Mouse (Mus musculus) spleen, embryonic (tissue): ENCODE measurements around the gene Cfap221.

ENCODE experiments used
- CTCF ChIA-PET: fragments of 350-600 bp; sonication (Branson Sonifier 250); formaldehyde crosslinking; loops from one replicate; lab custom pipeline; 2022; lab: Charles Lee

Cfap221 gene

DNA sequence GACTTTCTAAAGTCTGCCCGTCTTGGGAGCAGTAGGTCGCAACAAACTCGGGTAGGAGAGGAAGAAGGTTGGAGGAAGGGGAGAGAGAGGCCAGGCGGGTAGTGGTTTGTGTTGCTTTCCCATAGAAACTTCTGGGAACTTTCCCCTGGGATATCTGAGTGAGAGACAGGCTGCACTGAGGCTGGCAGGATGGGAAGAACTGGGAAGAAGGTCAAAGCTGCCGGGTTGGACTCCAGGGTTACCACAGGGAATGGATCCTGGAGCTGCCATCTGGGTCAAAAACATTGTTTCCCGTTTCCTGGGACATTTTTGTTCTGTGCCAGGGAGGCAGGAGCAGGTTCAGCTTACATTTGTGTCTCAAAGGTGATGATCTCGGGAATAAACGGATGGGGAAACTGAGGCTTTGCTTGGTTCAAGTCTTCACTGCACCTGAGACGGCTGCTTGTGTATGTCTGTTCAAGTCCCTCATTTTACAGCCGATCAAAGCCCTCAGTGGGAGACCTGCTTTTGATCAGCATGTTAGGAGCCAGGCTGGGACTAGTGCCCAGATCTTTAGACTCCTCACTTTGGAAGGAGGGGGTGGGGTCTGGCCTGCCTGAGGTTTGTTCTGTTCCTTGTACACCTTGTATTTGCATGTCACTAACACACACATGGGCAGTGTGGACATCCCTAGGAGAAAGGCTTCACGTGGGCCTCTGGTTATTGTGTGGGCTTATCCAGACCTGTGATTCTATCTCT is 11.0 kb upstream of the Cfap221 start:
- CTCF ChIA-PET, result no interaction called here

DNA sequence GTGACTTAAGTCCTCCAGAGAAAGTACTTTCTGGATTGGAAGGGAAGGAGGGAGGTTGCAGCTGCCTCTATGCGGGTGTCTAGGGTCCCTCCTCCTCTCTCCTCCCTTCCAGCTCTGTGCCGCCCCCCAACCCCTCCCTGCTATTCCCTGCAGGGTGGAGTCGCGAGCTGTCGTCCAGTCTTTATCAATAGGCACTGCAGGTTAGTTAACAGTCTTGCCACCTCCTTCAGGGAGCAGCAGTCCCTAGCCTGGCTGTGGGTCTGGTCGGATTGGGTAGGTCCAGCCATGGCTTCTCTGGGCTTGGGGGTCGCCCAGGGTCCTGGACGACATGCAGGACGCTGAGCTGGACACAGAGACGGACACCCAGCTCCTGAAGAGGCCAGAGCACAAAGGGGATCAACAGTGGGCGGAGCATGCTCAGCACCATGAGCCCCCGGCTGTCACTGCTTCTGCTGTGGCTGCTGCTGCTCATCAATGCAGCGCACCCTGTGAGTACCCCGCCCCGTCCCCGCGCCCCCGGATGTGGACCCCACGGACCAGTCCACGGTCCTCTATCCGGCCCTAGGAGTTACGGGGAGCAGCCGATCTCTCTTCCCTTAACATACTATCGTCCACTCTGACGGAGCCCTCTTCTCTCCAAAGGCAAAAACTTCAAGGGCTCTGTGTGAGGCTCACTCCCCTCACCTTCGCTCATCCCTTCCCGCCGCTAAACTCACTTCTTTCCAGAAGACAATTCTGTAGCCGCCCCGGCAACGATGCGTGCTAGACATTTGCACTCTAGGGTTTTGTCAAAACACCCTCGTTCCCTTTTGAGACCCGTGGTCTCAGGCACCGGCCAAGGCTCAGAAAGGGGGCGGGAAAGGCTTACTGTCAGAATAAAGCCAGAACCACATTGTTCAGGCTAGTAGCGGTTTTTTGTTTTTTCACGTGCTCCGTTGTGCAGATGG is 10.1 kb upstream of the Cfap221 start, which contains the start of gene Sctr:
Sctr (plus strand) TSS at position 51 of the 947 bp plus-strand sequence.
- CTCF ChIA-PET, result no interaction called here

DNA sequence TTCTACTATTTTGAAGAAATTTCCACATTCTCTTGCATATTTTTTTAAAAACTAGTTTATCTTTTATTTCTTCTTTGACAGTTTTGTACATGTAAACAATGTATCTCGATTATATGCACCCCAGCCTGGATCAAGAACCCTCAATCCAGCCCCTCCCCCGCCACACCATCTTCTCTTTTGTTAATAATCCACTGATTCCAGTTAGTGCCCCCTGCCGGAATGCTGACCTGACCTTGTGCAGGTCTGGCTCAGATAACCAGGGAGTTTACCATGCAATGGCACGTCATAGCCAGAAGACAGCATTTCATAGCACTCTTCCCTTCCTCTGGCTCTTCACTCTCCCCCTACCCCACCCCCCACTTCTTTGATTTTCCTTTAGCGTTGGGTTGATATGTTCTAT is 610 bp upstream of the Cfap221 start:
- CTCF ChIA-PET, result no interaction called here

DNA sequence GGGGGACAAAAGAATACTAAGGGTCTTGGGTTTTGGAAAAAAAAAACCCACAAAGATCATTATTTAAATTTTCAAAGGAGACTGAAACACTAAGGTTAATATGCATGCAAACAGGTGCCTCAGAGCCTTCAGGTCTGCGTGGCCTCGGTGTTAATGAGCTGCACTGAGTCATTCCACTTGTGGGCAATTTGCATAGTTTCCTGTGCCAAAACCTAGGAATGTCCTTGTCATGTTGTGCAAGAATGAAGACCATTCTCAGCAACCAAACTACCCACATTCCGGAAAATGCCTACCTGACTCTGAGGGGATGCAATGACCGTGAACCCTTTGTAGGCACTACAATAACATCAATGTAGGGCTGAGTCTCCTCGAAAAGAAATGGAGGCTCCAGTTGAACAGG is 10.5 kb downstream of the Cfap221 start:
- CTCF ChIA-PET, result no interaction called here

DNA sequence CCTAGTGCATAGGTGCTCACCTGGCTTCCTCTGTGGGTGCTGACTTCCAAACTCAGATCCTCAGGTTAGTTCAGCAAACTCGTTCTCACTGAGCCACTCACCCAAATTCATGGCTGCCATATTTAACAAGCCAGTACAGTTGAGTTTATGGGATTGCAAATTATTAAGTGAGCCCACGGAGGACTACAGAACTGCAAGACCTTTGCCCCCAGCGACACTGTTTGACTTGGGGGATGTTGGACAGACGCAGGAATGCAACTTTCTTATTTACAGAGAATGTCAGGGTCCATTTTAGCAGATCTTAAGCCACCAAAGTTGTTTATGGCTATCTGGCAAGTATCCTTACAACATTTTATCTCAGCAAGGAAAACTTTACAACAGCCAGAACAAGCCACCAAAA is 21.9 kb downstream of the Cfap221 start:
- CTCF ChIA-PET, result no interaction called here

DNA sequence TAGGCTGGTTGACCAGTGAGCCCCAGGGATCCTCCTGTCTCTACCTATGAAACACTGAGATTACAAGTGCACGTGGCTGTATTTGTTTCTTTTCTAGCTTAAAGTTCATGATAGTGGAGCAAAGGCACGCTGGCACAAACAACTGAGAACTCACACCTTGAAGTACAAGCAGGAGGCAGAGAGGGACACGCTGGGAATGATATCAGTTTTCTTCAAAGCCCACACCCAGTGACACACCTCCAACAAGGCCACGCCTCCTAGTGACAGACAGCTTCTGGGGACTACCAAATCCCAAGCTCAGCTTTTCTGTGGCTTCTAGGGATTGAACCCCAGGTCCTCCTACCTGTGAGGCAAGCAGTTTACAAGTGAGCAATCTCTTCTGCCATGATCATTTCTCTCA is 23.9 kb downstream of the Cfap221 start:
- CTCF ChIA-PET, result no interaction called here

DNA sequence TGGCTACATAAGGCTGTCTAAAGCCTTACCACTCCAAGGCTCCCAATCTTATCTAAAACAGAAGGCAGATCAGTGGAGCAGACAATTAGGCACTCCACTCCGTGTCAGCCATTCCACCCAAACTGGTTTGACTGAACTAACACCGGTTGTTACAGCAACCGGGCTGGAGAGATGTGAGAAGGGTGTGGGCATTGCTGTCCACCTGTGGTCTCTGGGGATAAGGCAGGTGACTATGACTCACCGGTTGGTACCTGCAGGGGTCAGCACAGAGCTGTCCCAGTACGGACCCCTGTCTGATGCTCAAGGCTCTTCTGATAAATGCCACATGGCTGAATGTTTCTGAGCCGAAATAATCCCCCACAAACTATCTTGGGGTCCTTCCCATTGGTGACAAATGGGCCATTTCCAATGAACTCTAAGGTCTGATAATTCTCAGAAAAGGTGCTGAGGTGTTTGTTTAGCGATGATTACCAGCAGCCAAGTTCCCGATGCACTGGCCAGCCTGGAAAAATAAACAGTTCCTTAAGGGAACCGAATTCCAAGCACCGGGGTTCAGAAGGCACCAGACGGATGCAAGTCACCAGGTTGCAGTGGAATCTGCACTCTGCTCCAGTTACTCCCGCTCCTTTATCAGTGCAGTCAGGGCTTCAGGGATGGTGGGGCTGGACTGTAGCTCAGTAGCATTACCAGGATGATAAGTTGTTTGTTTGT is 31.1 kb downstream of the Cfap221 start:
- CTCF ChIA-PET, result no interaction called here

DNA sequence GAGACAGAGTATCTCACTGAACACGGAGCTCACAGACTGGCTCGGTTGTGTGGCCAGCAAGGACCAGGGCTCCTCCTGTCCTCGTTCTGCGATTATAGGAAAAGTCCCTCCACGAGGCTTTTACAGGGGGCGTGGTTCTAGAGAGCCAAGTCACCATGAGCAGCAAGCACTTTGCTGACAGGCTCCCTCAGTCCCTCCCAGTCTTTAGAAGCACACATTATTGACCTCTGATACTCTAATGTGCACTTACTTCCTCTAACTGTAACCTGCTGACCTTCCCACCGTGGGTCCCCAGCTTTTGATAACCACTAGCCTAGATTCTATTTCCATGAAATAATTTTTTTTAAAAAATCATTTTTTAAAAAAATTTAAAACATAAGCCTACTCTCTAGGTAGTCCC is 37.1 kb downstream of the Cfap221 start:
- CTCF ChIA-PET, result no interaction called here

DNA sequence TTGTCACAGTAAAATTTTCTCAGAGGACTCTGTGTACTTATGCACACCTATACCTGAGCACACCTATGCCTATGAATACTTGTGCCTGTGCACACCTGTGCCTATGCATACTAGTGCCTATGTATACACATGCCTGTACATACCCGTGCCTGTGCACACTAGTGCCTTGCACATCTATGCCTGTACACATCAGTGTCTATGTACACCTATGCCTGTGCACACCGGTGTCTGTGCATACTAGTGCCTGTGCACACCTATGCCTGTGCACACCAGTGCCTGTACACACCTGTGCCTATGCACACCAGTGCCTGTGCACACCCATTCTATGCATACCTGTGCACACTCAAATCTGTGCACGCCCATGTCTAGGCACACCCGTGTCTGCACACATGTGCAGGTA is 37.6 kb downstream of the Cfap221 start:
- CTCF ChIA-PET, result no interaction called here

DNA sequence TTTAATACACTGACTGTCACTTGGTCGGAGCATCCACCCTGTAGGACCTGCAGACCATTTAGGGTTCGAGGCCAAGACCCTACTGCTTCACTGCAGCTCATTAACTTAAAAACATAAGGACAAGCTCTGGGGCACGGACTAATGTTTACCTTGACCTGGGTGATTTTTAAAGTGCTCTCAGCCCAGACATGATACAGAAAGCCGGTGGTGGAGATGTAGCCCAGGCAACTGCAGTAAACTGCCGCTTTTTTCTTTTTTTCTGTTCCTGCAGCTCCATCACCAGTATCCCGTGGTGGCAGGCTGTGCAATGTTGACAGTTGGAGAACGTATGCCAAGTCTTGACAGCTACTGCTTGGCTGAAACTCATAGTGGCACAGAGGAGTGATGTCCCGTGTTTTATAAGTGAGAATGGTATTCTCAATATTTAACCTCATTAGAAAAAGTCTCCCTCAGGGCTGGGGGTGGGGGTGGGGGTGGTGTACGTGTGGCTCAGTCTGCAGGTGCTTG is 39.3 kb downstream of the Cfap221 start:
- CTCF ChIA-PET, result no interaction called here

DNA sequence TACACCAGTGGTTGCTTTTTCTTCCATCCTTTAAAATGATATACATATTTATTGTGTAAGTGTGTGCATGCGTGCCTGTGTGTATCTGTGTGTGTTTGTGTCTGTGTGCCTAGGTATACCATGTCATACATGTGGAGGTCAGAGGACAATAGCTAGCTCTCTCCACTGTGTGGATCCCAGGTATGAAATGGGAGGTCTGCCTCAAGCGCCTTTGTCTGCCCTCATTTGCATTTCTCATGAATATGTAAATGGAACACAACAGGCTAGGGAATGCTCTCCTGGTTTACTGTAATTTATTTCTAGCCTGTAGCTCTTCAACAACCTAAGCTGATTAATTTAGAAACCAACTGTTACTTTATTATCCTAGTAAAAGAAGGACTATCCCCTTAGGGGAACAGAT is 42.4 kb downstream of the Cfap221 start:
- CTCF ChIA-PET, result no interaction called here

DNA sequence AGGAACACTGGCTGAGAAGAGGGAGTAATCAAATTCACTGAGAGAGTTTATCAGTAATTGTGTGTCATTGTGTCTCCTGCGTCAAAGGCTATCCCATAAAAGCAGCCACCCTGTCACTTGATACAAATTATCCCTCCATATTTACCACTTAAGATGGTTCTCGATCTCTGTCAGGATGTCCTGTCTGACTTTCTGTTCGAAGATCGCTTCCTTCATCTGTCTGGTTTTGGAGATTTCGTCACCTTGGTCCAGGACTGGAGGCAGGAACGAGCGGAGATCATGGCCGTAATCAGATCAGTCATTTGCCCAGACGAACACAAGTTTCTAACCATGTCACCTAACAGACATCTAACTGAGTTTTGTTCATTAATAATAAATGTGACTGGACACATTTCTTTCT is 43.6 kb downstream of the Cfap221 start:
- CTCF ChIA-PET, result no interaction called here

DNA sequence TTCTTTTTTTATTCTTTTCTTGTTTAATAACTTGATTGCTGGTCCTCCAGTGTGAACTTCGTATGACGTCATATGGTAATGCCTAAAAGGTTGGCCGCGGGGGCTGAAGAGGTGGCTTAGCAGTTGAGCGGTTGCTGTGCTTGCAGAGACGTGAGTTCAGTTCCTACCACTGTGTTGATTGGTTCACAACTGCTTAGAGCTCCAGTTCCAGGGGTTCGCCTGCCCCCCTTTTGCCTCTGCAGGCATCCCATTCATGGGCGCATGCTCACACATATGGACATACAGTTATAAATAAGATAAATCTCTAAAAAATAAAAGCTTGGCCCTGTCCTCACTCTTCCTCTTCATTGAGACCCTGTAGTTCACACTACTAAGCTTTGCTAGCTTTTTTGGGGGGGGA is 46.9 kb downstream of the Cfap221 start:
- CTCF ChIA-PET, result no interaction called here

DNA sequence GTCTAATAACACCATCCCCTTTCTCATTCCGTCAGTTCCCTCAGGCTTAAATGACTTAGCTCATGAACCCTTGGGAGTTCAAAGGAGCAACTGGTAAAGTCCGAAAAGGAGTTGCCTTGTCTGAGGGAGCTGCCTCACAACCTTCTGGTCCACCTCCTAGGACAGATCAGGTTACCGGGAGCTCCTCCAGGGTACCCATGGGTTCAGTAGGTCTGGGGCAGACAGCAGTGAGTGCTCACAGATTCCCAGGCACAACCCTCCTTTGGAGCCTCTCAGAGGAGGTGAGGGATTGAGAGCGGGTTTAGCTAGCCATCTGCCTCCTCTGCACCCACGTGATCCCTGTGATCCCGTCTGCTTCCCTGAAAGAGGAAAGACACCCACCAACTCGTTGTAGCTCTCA is 60.2 kb downstream of the Cfap221 start:
- CTCF ChIA-PET, result no interaction called here

DNA sequence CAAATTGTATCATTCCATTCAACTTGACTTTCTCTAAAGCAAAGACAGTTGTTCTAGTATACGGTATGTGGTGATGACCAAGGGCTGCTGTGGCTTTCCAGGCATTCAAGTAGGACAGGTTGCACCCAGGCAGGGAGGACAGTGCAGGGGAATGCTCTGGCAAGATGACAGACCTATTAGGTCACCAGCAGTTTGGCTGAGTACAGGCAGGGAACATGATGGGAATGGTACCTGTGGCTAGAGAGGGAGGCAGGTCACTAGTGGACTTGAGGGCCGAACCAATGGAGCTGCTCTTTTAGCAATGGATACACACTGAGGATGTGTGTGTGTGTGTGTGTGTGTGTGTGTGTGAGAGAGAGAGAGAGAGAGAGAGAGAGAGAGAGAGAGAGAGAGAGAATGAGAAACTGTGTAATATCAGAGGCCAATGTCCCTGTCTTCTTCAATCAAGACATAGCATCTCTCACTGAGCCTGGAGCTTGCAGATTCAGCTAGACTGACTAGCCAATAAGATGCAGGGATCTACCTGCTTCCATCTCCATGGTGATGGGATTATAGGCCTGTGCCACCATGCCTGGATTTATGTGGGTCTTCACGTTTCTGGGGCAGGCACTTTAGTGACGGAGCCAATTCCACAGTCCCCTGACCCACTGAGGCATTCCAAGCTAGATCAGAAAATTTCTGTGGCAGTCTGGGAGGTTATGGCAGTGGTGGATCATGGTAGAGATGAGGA is 65.4 kb downstream of the Cfap221 start:
- CTCF ChIA-PET, result interaction anchor here (0.6 kb wide), 1 partner anchor 456 kb away, joined by 3 read pairs; no protein-coding TSS in a partner anchor

DNA sequence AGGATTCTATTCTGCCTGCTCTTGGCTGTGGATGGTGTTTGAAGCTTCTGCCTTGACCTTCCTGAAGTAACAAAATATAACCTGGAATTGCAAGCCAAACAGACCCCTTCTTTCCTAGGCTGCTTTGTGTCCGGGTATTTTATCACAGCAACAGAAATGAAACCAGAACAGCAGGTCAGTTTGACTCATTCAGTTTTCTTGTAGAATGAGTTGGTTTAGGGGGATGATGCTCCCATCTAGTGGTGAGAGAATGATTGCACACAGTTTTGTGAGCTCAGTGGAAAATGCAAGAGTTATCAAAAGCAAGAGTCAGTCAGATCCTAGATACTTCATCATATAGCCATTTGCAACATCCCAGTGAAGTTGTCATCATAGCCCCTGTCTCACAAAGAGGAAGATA is 67.3 kb downstream of the Cfap221 start:
- CTCF ChIA-PET, result no interaction called here

DNA sequence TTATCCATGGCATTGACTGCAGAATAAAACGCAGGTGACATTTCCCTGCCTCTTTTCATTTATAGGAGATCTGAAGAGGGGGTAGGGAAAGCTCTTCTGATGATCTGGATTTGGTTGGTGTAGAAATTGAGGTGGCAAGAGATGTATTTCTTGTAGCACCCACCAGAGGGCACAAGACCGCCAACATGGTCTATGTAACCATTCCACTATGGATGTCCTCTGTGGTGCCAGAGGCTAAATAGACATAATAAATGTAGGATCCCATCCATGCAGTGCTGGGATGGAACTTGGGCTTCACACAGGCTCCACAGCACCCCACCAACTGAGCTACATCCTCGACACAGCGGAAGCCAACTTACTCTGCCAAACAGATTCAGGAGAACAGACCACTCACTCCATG is 77.7 kb downstream of the Cfap221 start:
- CTCF ChIA-PET, result interaction anchor here (0.6 kb wide), 1 partner anchor 201 kb away, joined by 3 read pairs; no protein-coding TSS in a partner anchor

DNA sequence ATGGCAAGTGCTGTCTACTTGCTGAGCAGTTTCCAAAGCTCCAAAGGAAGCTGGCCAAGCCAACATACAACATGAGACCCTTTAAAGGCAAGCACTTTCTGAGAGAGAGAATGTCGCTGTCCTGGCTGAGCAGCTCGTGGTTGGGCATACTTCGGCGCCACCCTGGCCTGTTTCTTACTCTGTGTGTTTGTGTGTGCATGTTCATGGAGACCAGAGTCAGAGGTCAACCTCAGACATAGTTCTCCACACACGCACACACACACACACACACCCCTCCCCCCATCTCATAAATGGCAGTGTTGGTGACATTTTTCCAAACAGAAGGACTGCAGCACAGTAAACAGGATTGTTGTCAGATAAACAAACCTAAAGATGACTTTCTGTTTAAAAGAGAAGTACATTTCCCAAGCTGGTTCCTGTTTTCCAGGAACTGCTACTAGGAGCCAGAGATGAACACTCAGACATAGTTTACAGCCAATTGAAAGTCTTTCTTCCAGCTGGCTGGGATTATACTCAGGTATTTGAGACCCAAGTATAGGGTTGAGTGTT is 80.1 kb downstream of the Cfap221 start:
- CTCF ChIA-PET, result interaction anchor here (0.6 kb wide), 1 partner anchor 1416 kb away, joined by 3 read pairs; the partner anchor contains the start of gene Insig2

DNA sequence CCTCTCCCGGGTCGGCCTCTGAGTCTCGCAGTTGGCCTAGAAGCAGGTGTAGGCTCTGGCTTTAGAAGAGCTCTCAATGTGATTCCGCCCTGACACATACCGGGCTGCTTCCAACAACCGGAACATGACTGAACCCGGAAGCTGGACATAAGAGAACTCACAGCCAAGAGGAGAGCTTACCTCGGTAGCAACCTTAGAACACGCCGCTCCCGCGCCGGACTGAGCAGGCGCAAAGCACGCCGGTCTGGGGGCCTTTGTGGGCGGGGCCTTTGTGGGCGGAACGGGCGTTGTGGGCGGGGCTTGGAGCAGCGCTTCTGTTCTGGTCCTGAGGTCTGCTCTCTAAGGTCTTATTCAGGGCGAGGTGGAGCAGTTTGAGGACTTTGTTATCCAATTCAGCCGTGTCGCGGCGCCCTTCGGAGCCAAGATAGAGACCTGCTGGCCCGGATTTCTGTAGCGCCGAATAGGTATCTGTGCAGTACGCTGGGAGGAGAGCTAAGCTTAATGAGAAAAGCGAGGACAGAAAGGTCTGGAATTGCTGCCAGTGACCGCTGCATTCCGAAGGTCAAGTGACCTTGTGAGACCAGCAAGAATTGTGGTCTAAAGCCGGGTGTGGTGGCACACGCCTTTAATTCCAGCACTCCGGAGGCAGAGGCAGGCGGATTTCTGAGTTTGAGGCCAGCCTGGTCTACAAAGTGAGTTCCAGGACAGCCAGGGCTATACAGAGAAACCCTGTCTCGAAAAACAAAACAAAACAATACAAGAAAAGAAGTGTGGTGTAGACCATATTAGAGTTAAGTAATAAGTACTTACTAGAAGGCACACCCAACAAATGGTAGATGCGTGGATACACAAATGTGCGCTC is 83.8 kb downstream of the Cfap221 start, which contains the start of gene Tmem177:
Tmem177 (minus strand) TSS at position 256 of the 862 bp plus-strand sequence.
- CTCF ChIA-PET, result no interaction called here
